Mouse (Mus musculus): ENCODE data around the gene Dcp1a.

DNA sequence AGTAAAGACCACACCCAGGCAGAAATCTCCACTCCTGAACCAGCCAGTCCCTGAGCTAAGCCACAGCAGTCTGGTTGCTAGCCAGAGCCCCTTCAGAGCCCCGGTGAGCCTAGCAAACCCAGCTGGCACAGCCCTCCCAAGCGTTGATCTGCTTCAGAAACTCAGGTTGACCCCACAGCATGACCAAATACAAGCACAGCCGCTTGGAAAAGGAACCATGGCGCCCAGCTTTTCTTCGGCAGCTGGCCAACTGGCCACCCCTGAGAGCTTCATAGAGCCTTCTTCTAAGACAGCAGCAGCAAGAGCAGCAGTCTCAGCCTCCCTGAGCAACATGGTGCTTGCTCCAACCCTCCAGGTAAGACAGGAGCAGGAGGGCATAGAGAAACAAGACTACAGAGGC lies 40.0 kb downstream of the Dcp1a start:
- no peak for TF ChIP-seq POLR2A (IDR thresholded peaks at IDR 0.05; ENCODE audit: control insufficient read depth, extremely low read depth, insufficient read depth, low read length, poor library complexity)
- TF ChIP-seq CTCF (IDR thresholded peaks at IDR 0.05; ENCODE audit: borderline replicate concordance, control insufficient read depth, extremely low read depth, insufficient read depth, low read length, poor library complexity): no peak
